Mouse (Mus musculus): ENCODE measurements around the gene Krtap16-1.
A peak's percentile ranks its signal among the peaks of the same experiment; 100 is the strongest.

The Krtap16-1 gene

DNA sequence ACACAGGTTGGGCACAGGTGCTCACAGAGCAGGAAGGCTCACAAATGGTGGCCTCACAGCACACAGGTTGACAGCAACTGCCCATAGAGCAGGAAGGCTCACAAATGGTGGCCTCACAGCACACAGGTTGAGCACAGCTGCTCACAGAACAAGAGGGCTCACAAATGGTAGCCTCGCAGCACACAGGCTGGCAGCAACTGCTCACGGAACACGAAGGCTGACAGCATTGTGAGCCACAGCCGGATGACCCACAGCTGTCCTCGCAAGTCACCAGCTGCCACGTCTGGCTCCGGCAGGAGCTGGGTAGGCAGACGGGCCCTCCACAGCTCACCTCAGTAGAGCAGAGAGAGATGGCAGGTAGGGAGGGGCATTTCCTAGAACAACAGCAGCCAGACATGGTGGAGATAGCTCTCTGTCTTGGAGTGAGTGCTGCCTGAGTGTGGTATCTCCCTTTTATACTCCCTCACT, at the start of gene Krtap16-1:
Gene Krtap16-1 (minus strand): TSS at position 418 of the 468 bp plus-strand sequence.
- no peak for DNase-seq (ENCODE audit: low spot score)

DNA sequence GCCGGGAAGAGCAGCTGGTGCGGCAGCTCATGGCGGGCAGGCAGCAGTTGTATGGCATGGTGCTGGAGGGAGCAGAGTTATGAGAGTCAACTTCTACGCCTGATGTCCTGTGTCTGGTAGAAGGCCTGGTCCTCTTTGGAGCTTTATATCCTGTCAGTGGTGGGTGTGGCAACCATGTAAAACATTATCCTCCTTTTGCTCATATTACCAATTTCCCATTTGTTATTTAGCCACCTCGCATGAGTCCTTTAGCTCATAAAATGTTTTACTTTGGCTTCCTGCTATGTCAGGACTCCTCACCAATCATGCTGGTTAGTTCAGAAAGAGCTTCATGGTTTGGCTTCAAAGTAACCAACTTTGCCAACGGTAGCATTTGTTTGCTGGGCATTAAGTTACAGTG, 43.4 kb upstream of the Krtap16-1 start, which contains the start of gene Krt33b:
Gene Krt33b (minus strand): TSS at position 101 of the 400 bp plus-strand sequence.
- no peak for DNase-seq (ENCODE audit: low spot score)

DNA sequence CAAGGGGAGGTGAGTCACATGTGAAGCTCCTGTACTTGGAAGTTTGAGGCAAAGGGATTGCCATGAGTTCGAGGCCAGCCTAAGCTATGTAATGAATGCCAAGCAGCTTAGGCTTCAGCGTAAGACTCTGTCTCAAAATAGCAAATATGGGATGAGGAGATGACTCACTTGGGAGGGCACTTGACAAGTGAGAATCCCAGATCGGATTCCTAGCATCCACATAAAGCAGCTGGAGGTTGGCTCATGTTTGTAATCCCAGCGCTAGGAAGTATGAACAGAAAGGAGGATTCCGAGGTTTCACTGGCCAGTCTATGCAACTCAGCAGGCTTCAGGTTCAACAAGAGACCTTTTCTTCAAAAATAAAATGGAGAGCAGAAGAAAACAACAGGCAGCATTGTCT, 35.0 kb upstream of the Krtap16-1 start:
- no peak for DNase-seq (ENCODE audit: low spot score)

GRCm38 (mm10) chr11:100019466-100019865, 33.1 kb upstream of the Krtap16-1 start:
- no peak for DNase-seq (ENCODE audit: low spot score)

- no peak for DNase-seq (ENCODE audit: low spot score)
Measured at GRCm38 (mm10) chr11:100016112-100016511, 29.7 kb upstream of the Krtap16-1 start, which contains the start of gene Krt33a. Krt33a (minus strand) TSS chr11:100016212.

GRCm38 (mm10) chr11:100013691-100014171, 27.3 kb upstream of the Krtap16-1 start:
- no peak for DNase-seq (ENCODE audit: low spot score)

DNA sequence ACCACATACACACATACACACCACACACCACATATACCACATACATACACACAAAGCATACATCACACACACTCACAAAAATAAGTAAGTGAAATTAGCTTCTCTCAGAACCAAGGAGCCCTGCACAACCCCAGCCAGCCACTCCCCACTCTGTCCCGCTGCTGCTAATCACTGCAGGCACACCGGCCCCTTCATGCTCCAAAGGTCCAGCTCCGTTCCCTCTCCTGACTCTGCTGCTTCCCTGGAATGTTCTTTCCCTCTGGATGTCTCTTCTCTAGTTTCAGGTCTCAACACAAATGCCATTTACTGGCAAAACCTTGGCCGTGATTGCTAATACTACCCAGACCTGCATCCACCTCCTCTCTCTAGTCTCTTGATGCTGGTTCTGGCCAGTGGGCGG, 24.3 kb upstream of the Krtap16-1 start:
- no peak for DNase-seq (ENCODE audit: low spot score)

- DNase-seq (ENCODE audit: low spot score): no peak
Measured at GRCm38 (mm10) chr11:100008336-100008735, 21.9 kb upstream of the Krtap16-1 start.

GRCm38 (mm10) chr11:100006624-100007023, 20.2 kb upstream of the Krtap16-1 start:
- peak; percentile 47 for DNase-seq (ENCODE audit: low spot score)

DNA sequence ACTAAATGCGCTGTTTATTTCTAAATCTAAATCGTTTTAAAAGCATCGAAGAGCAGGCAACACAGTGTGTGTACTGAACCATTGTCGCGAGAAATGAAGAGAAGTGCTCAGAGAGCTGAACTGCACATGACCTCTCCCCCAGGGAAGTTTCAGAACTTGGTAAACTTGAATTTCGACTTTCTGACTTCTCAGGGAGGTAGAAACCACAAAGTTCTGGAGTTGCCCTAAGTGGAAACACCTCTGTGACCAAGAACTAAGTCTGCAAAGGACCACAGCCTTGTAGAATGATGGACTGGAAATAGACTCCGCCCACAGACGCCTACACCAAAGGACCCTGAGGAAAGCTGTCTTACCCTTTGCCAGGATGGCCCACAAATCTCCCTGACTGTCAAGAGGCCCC, 19.5 kb upstream of the Krtap16-1 start:
- DNase-seq (ENCODE audit: low spot score): no peak

GRCm38 (mm10) chr11:100004846-100005245, 18.4 kb upstream of the Krtap16-1 start:
- DNase-seq (ENCODE audit: low spot score): peak; percentile 78

GRCm38 (mm10) chr11:99999091-99999490, 12.7 kb upstream of the Krtap16-1 start:
- DNase-seq (ENCODE audit: low spot score): no peak

- DNase-seq (ENCODE audit: low spot score): no peak
Measured at GRCm38 (mm10) chr11:99994384-99994661, 7.9 kb upstream of the Krtap16-1 start.

DNA sequence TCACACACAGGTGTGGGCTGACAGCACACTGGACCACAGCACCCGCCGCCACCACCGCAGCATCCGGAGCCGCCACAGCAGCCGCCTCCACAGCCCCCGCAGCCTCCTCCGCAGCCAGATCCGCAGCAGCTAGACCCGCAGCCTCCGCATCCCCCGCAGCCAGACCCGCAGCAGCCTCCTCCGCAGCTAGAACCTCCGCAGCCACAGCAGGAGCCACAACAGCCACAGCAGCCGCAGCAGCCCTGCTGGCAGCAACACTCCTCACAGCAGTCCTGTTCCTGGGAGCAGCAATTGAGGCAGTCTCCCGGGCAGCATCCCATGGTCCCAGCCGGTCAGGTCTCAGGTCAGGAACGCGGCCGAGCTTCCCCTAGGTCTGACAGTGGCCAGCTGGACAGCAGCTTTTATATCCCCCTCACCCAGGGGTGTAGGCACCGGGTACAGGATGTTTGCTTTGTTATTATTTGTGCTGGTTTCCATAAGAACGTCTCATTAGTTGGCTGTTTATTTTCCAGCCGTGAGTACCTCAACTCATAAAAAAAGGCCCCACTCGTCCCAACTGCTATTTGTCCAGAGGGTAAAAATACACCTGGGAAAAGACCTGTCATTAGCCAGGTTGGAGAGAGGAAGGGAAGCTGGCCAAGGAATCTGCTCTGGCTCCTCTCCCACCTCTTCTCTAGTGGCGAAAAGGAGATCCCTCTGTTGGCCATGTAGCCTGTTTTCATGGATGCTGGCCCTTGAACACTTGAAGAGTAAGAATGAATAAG, 7.4 kb upstream of the Krtap16-1 start, which contains the start of gene Krtap17-1:
Gene Krtap17-1 (minus strand): TSS at position 375 of the 764 bp plus-strand sequence.
- no peak for DNase-seq (ENCODE audit: low spot score)

DNA sequence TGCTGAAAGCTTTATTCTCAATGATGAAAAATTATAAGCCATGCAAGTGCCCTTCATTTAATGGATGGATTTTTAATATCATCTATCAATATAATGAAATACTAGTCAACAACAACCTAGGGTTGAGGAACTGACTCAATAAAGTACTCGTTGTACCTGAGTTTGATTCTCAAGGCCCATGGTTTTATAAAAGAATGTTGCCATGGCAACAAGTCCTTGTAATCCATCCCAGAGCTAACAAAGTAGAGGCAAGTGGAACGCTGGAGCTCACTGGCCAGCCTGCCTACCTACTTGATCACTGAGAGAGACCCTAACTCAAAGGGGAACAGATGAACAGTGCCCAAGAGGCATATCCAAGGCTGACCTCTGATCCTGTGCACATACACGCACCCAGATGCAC, 4.2 kb upstream of the Krtap16-1 start:
- DNase-seq (ENCODE audit: low spot score): no peak

DNA sequence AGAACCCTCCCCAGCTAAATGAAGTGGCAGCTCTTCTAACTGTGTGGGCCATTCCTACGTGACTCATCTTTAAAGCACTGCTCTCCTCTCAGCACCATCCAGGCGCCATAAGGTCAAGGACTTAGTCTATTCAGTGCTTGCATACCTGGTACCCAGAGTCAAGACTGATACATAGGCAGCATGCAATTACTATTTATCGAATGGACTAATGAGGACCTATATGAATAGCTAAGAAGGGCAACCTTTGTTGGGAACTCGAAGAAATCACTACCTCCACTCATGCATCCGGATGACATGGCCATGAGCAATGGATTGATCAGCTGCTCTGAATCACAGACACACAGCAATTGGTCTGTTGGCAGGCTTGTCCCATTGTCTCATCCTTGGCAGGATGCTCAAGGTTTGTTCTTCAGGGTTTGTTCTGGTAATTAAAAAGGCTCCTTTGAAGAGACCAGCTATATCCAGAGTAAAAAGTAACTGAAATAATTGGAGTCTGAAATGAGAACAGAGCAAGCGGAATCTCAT, 3.5 kb upstream of the Krtap16-1 start:
- no peak for DNase-seq (ENCODE audit: low spot score)

GRCm38 (mm10) chr11:99988530-99988929, 2.1 kb upstream of the Krtap16-1 start:
- no peak for DNase-seq (ENCODE audit: low spot score)

- no peak for DNase-seq (ENCODE audit: low spot score)
Measured at GRCm38 (mm10) chr11:99985291-99986092, 905 bp downstream of the Krtap16-1 start.

GRCm38 (mm10) chr11:99983442-99983841, 3.0 kb downstream of the Krtap16-1 start:
- no peak for DNase-seq (ENCODE audit: low spot score)

- no peak for DNase-seq (ENCODE audit: low spot score)
Measured at GRCm38 (mm10) chr11:99982731-99983130, 3.7 kb downstream of the Krtap16-1 start.

DNA sequence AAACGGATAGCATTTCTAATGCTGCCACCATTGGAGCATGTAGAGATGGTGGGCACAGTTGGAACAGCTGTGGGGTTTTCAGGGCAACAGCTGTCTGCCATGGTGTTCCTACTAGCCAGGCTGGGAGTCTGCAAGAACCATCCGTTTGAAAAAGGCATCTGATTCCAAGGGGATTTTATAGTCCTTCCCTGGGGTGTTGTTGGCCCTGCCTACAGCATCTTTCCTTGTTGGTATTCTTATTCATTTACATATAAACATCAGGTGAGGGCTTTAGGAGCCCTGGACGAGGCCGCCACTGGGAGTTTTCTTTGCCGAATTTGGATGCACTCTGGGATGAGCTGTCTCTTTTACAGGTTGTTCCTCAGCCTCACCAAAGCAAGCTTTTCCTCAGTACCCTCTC, 7.4 kb downstream of the Krtap16-1 start, which contains the start of gene Krtap29-1:
Gene Krtap29-1 (minus strand): TSS at position 101 of the 400 bp plus-strand sequence.
- DNase-seq (ENCODE audit: low spot score): no peak

- DNase-seq (ENCODE audit: low spot score): no peak
Measured at GRCm38 (mm10) chr11:99965961-99966360, 20.4 kb downstream of the Krtap16-1 start.

Data from retina, embryonic 14.5 days (tissue).